Mouse (Mus musculus): ENCODE measurements around the gene Cpne9. TPM values are rescaled to one million over a fixed set of nuclear protein-coding genes. Genes with fewer than 3 reads are reported as not detected.
"Not testable (repeated sequence)": the region's sequence is repeated elsewhere in the genome, so short reads cannot be mapped to it uniquely, and the experiment has no call there.

Gene Cpne9
- polyA plus RNA-seq, 1 experiment from 2014 or later = 0.23 TPM

DNA sequence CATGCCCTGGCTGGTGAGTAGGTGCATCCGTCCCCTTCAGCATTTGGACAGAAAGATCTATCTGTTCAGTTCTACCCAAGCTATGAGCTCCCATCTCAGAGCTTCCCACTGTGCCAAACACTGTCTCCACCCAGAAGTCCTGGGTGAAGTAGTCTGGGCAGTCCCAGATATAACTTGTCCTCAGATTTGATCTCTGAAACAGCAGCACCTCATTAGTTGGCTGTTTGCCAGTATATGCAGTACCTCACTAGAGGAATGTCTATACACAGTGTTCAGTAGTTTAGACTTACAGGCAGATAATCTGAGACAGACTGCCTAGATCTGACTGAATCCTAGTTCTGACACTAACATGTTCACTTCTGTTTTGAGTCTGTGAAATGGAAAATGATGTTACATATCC is 47.3 kb downstream of the Cpne9 start:
- no peak overlapping the region for H3K4me2 ChIP-seq (ENCODE audit: low read length)
- H3K9ac ChIP-seq (ENCODE audit: low read length) = no peak overlapping the region
- H3K36me3 ChIP-seq (ENCODE audit: control insufficient read depth, insufficient read depth, low read length) = peaks cover 32% of the 10 kb centered on the region
- H3K27me3 ChIP-seq (replicated peaks; ENCODE audit: control insufficient read depth, insufficient read depth, low read length) = no peaks in the 10 kb centered on the region
- DNase-seq (ENCODE audit: low spot score) = no peak
- H3K27ac ChIP-seq (ENCODE audit: low read depth, low read length) = no peak overlapping the region
- ATAC-seq = no peak
- no peaks in the 10 kb centered on the region for H3K9me3 ChIP-seq (replicated peaks; ENCODE audit: control insufficient read depth, low read length)
- no peaks in the 10 kb centered on the region; the same call in 1 of the 2 replicates for H3K4me1 ChIP-seq (ENCODE audit: control insufficient read depth, insufficient read depth, low read length)
- H3K4me3 ChIP-seq (ENCODE audit: low read depth, low read length) = no peak overlapping the region
- WGBS = 94% methylated on average over 1 of the region's 1 CpGs

DNA sequence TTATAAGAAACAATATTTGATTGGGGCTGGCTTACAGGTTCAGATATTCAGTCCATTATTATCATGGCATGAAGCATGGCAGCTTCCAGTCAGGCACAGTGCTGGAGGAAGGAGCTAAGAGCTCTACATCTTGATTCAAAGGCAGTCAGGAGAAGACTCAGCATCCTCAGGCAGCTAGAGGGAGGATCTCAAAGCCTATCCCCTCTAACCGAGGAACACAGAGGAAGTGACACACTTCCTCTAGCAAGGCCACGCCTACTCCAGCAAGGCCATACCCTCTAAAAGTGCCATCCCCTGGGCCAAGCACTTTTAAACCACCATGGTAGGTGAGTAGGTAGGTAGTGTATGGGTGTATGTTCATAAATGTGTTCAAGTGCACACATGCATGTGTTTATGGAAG is 48.4 kb downstream of the Cpne9 start:
- ATAC-seq = no peak
- no peak overlapping the region for H3K27ac ChIP-seq (ENCODE audit: low read depth, low read length)
- 68% methylated on average over 2 of the region's 2 CpGs for WGBS

DNA sequence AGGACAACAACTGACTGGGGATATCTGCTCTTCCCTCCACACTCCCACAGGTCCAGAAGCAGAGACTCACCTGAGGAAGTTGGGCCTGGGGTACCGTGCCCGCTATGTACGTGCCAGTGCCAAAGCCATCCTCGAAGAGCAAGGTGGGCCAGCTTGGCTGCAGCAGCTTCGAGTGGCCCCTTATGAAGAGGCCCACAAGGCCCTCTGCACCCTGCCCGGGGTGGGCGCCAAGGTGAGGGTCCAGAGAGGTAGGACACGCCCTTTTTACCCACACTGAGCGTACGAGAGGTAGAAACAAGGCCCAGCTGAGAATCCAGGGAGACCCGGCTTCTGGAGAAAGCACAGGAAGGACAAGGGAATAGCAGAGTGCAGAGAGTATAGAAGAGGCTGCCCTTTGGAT is 49.6 kb downstream of the Cpne9 start:
- Histone ChIP-seq H3K9me3 (replicated peaks; ENCODE audit: control insufficient read depth, low read length) (no peaks in the 10 kb centered on the region), H3K4me1 (ENCODE audit: control insufficient read depth, insufficient read depth, low read length) (no peaks in the 10 kb centered on the region; the same call in 1 of the 2 replicates), H3K4me2 (ENCODE audit: low read length) (no peak overlapping the region), H3K27ac (ENCODE audit: low read depth, low read length) (no peak overlapping the region), H3K27me3 (replicated peaks; ENCODE audit: control insufficient read depth, insufficient read depth, low read length) (no peaks in the 10 kb centered on the region), H3K36me3 (ENCODE audit: control insufficient read depth, insufficient read depth, low read length) (peaks cover 41% of the 10 kb centered on the region), H3K9ac (ENCODE audit: low read length) (no peak overlapping the region), H3K4me3 (ENCODE audit: low read depth, low read length) (no peak overlapping the region)
- no peak for DNase-seq (ENCODE audit: low spot score)
- ATAC-seq = no peak
- 94% methylated on average over 11 of the region's 11 CpGs for whole genome bisulfite sequencing

More for the DNA sequence above, 48.4 kb downstream of the Cpne9 start:
- DNase-seq (ENCODE audit: low spot score) = no peak
- H3K36me3 ChIP-seq (ENCODE audit: control insufficient read depth, insufficient read depth, low read length) = peaks cover 33% of the 10 kb centered on the region
- no peak overlapping the region for H3K4me2 ChIP-seq (ENCODE audit: low read length)
- H3K4me3 ChIP-seq (ENCODE audit: low read depth, low read length) = no peak overlapping the region
- no peak overlapping the region for H3K9ac ChIP-seq (ENCODE audit: low read length)
- no peaks in the 10 kb centered on the region for H3K9me3 ChIP-seq (replicated peaks; ENCODE audit: control insufficient read depth, low read length)
- no peaks in the 10 kb centered on the region; the same call in 1 of the 2 replicates for H3K4me1 ChIP-seq (ENCODE audit: control insufficient read depth, insufficient read depth, low read length)
- no peaks in the 10 kb centered on the region for H3K27me3 ChIP-seq (replicated peaks; ENCODE audit: control insufficient read depth, insufficient read depth, low read length)

DNA sequence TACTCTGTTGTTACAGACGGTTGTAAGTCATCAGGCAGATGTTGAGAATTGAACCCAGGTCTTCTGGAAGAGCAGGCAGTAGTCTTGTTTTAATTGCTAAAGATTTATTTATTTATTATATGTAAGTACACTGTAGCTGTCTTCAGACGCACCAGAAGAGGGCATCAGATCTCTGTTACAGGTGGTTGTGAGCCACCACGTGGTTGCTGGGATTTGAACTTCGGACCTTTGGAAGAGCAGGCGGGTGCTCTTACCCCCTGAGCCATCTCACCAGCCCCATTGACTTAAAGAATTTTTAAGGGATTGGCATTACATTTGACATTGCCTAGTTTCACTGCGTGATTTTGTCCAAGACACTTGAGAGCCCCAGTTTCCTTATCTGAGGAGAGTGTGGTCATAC is 50.6 kb downstream of the Cpne9 start:
- not testable (repeated sequence) for H3K27me3 ChIP-seq (replicated peaks; ENCODE audit: control insufficient read depth, insufficient read depth, low read length); ATAC-seq; H3K9ac ChIP-seq (ENCODE audit: low read length); H3K9me3 ChIP-seq (replicated peaks; ENCODE audit: control insufficient read depth, low read length); DNase-seq (ENCODE audit: low spot score); H3K4me3 ChIP-seq (ENCODE audit: low read depth, low read length); H3K4me2 ChIP-seq (ENCODE audit: low read length); H3K4me1 ChIP-seq (ENCODE audit: control insufficient read depth, insufficient read depth, low read length)
- H3K27ac ChIP-seq (ENCODE audit: low read depth, low read length) = 0 out of 2 replicates have a peak overlapping the region, but pooled peaks have one; percentile 46
- WGBS = 73% methylated on average over 6 of the region's 6 CpGs
- H3K36me3 ChIP-seq (ENCODE audit: control insufficient read depth, insufficient read depth, low read length) = peaks cover 50% of the 10 kb centered on the region

DNA sequence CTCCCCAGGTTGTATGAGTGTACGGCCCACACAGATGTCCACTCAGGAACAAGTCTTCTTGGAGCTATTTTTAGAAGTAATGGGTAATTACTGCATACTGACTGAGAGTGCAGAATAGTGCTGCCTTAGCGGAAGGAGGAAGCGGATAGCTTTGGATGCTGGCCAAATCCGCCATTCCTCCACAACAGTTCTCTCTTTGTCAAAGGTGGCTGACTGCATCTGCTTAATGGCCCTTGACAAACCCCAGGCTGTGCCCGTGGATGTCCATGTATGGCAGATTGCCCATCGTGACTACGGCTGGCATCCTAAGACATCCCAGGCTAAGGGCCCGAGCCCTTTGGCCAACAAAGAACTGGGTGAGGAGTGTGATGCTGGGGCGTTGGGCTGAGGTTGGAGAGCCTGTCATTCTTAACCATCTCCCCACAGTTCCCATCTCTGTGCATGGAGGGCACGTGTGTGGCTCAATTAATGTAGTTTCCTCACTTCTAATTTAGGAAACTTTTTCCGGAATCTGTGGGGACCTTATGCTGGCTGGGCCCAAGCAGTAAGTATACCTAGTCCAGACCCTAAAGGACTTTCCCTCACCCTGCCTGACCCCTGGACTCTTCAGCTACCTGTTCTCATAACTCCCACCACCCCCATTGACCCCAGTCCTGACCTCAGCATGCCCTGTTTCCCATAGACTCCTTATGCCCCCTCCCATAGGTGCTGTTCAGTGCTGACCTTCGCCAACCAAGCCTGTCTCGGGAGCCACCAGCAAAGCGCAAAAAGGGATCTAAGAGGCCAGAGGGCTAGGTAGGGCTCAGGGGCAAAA is 51.2 kb downstream of the Cpne9 start:
- Histone ChIP-seq H3K36me3 (ENCODE audit: control insufficient read depth, insufficient read depth, low read length) (peaks cover 54% of the 10 kb centered on the region), H3K9ac (ENCODE audit: low read length) (no peak overlapping the region)
- DNase-seq (ENCODE audit: low spot score) = peak; percentile 77

DNA sequence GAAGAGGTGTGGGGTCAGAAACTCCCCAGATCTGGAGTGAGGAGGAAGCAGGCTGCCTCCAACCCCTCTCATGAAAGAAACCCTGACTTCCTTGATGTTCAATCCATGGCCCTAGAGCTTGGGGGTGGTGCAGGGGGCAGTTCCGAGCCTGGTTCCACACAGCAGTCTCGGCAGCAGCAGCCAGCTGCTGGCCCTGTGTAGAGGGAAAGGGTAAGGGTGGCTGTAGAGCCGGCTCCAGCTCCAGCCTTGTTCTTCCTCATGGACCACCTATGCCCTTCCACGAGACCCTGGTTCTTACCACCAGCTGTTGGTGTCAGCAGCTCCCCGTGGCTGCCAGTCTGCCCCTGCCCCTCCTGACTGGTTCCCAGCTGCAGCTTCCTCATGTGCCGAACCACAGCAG is 52.1 kb downstream of the Cpne9 start:
- Histone ChIP-seq H3K4me2 (ENCODE audit: low read length) (no peak overlapping the region), H3K27ac (ENCODE audit: low read depth, low read length) (no peak overlapping the region), H3K27me3 (replicated peaks; ENCODE audit: control insufficient read depth, insufficient read depth, low read length) (no peaks in the 10 kb centered on the region), H3K4me1 (ENCODE audit: control insufficient read depth, insufficient read depth, low read length) (no peaks in the 10 kb centered on the region; the same call in 1 of the 2 replicates), H3K4me3 (ENCODE audit: low read depth, low read length) (no peak overlapping the region), H3K36me3 (ENCODE audit: control insufficient read depth, insufficient read depth, low read length) (peaks cover 56% of the 10 kb centered on the region), H3K9ac (ENCODE audit: low read length) (no peak overlapping the region), H3K9me3 (replicated peaks; ENCODE audit: control insufficient read depth, low read length) (no peaks in the 10 kb centered on the region)
- ATAC-seq = no peak
- no peak for DNase-seq (ENCODE audit: low spot score)
- WGBS = 80% methylated on average over 6 of the region's 6 CpGs

More for the DNA sequence above, 51.2 kb downstream of the Cpne9 start:
- ATAC-seq = peak; percentile 73
- no peaks in the 10 kb centered on the region for H3K27me3 ChIP-seq (replicated peaks; ENCODE audit: control insufficient read depth, insufficient read depth, low read length)
- WGBS = 43% methylated on average over 14 of the region's 14 CpGs
- H3K9me3 ChIP-seq (replicated peaks; ENCODE audit: control insufficient read depth, low read length) = no peaks in the 10 kb centered on the region
- H3K27ac ChIP-seq (ENCODE audit: low read depth, low read length) = peak overlapping the region; percentile 48; the same call in 1 of the 2 replicates
- no peaks in the 10 kb centered on the region; the same call in 1 of the 2 replicates for H3K4me1 ChIP-seq (ENCODE audit: control insufficient read depth, insufficient read depth, low read length)
- no peak overlapping the region for H3K4me2 ChIP-seq (ENCODE audit: low read length)
- no peak overlapping the region for H3K4me3 ChIP-seq (ENCODE audit: low read depth, low read length)

DNA sequence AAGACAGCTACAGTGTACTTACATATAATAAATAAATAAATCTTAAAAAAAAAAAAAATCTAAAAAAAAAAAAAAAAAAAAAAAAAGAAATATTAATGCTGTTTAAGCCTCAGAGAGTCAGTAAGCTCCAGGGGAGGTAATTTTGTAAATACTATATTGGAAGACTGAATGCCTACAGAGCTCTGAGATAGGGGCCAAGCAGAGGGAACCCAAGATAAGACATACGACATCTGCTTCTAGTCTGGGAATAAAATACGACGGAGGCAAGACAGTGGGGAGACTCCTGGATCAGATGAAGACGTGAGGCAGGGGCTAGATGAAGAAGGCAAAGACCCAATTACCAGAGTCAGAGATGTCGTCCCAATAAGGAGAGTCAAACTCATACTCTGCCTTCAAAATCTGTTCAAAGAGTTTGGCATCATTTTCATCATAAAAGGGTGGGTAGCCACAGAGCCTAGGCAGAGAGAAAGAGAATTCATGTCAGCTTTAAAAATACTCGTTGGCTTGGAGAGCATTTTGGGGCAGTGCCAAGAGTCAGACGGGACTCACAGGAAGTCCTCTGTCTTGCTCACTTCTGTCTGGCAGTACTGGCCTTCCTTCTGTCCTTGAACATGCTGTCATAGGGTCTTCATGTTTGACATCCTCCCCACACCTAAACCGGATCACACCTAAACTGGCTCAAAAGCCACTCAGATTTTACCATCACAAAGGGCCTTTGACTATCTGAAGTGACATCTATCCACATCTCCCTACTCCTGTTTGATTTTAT is 54.9 kb downstream of the Cpne9 start:
- Histone ChIP-seq H3K4me1 (ENCODE audit: control insufficient read depth, insufficient read depth, low read length) (no peaks in the 10 kb centered on the region; the same call in 1 of the 2 replicates), H3K9me3 (replicated peaks; ENCODE audit: control insufficient read depth, low read length) (no peaks in the 10 kb centered on the region), H3K36me3 (ENCODE audit: control insufficient read depth, insufficient read depth, low read length) (peaks cover 53% of the 10 kb centered on the region), H3K4me2 (ENCODE audit: low read length) (no peak overlapping the region), H3K27me3 (replicated peaks; ENCODE audit: control insufficient read depth, insufficient read depth, low read length) (no peaks in the 10 kb centered on the region), H3K27ac (ENCODE audit: low read depth, low read length) (no peak overlapping the region), H3K9ac (ENCODE audit: low read length) (no peak overlapping the region), H3K4me3 (ENCODE audit: low read depth, low read length) (no peak overlapping the region)
- no peak for ATAC-seq
- WGBS = 72% methylated on average over 8 of the region's 8 CpGs
- DNase-seq (ENCODE audit: low spot score) = no peak

DNA sequence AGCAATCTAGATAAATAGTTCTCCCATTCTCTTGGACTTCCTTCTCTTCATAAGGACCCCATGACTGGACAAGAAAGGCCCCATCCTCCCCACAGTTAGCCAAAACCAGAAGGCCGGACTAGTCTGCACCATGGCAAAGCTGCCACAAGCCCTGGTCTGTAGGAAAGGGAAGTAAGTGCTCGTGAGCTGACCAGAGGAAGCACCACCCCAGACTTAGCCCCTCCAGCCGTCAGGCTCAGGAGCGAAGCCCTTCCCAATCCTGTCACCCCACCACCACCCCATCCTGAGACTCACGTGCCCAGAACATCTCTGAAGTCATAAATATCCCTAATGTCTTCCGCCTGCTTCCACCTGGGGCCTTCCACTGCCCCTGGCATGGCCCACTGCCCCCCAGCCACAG is 59.5 kb downstream of the Cpne9 start:
- ATAC-seq = no peak
- Histone ChIP-seq H3K4me1 (ENCODE audit: control insufficient read depth, insufficient read depth, low read length) (peaks cover 14% of the 10 kb centered on the region), H3K36me3 (ENCODE audit: control insufficient read depth, insufficient read depth, low read length) (peaks cover 23% of the 10 kb centered on the region), H3K4me2 (ENCODE audit: low read length) (no peak overlapping the region), H3K4me3 (ENCODE audit: low read depth, low read length) (no peak overlapping the region), H3K27me3 (replicated peaks; ENCODE audit: control insufficient read depth, insufficient read depth, low read length) (no peaks in the 10 kb centered on the region), H3K27ac (ENCODE audit: low read depth, low read length) (no peak overlapping the region; the same call in 1 of the 2 replicates), H3K9ac (ENCODE audit: low read length) (no peak overlapping the region), H3K9me3 (replicated peaks; ENCODE audit: control insufficient read depth, low read length) (no peaks in the 10 kb centered on the region)
- 91% methylated on average over 6 of the region's 6 CpGs for WGBS
- no peak for DNase-seq (ENCODE audit: low spot score)
